10 mouse cellular contexts compared by ENCODE assay signal in the genomic region with DNA sequence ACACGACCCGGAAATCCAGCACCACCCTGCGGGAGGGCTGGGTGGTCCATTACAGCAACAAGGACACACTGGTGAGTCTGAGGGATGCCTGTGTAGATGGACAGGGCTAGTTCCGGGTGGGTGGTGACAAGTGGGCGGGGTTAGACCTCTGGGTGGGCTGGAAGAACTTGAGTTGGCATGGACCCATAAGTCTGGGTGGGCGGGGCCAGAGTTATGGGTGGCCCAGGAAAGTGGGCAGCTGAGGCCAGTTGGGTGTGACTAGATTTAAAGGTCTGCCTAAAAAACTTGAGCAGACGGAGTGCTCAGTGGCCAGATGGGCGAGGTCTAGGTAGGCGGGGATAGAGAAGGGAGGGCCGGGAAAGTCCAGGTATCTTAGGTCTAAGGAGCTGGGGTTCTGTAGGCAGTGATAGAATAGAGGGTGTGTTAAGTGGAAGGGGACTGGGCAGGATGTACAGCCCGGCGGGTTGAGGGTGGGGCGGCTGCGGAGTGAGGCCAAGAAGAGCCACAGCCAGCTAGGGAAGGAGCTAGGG. TPM values are rescaled to one million over a fixed set of nuclear protein-coding genes. Genes with fewer than 3 reads are reported as not detected.
A peak's percentile ranks its signal among the peaks of the same experiment; 100 is the strongest.
DNase-seq lines count a peak whose midpoint lies in the region; ATAC-seq and TF ChIP-seq lines count a peak whose summit lies in the region.
"Had no signal": no experiment of that assay in that cellular context is flagged by ENCODE, and none has a peak within 500 bp of the region (broad histone marks: within the 10 kb centered on the region; RNA-seq: fewer than 3 reads in every experiment).

No protein-coding gene starts in this region.

- H3K27ac ChIP-seq in left cerebral cortex, adult 2 months = no peak overlapping the region
- H3K27ac ChIP-seq in heart, embryonic 11.5 days (ENCODE audit: low read depth, low read length) = no peak overlapping the region
- no peak overlapping the region for H3K27ac ChIP-seq in intestine, postnatal 0 days (ENCODE audit: low read depth, low read length)

- no peaks in the 10 kb centered on the region for H3K27me3 ChIP-seq in heart, embryonic 11.5 days (ENCODE audit: control insufficient read depth, insufficient read depth, low read length)
- no peaks in the 10 kb centered on the region for H3K27me3 ChIP-seq in intestine, postnatal 0 days (replicated peaks; ENCODE audit: control insufficient read depth, insufficient read depth, low read length)

- no peaks in the 10 kb centered on the region for H3K4me1 ChIP-seq in heart, embryonic 11.5 days (ENCODE audit: control insufficient read depth, insufficient read depth, low read length)
- no peaks in the 10 kb centered on the region for H3K4me1 ChIP-seq in intestine, postnatal 0 days (replicated peaks; ENCODE audit: control insufficient read depth, insufficient read depth, low read length)

- H3K36me3 ChIP-seq in heart, embryonic 11.5 days (ENCODE audit: control insufficient read depth, insufficient read depth, low read length) = peaks cover 51% of the 10 kb centered on the region
- peaks cover 75% of the 10 kb centered on the region for H3K36me3 ChIP-seq in intestine, postnatal 0 days (ENCODE audit: control insufficient read depth, insufficient read depth)

- H3K4me3 ChIP-seq in left cerebral cortex, adult 2 months = no peak overlapping the region
- no peak overlapping the region for H3K4me3 ChIP-seq in heart, embryonic 11.5 days (ENCODE audit: low read depth, low read length)
- H3K4me3 ChIP-seq in intestine, postnatal 0 days (ENCODE audit: low read depth, low read length) = no peak overlapping the region

- TF ChIP-seq CTCF in left cerebral cortex, adult 2 months (IDR thresholded peaks at IDR 0.05) = no peak
- no peak for TF ChIP-seq CTCF in intestine, postnatal 0 days (IDR thresholded peaks at IDR 0.05; ENCODE audit: low read depth)

- ATAC-seq in heart, embryonic 11.5 days (replicated peaks; ENCODE audit: insufficient number of reproducible peaks, low FRiP score, low TSS enrichment) = peak; percentile 43
- 0 out of 2 replicates have a peak, but pooled peaks have one; percentile 4 for ATAC-seq in intestine, postnatal 0 days
- ATAC-seq in erythroid progenitor cell, adult 5-6 weeks (replicated peaks; ENCODE audit: low FRiP score, poor library complexity, severe bottlenecking) = no peak

- H3K9ac ChIP-seq in heart, embryonic 11.5 days (ENCODE audit: low read depth, low read length) = no peak overlapping the region
- no peak overlapping the region for H3K9ac ChIP-seq in intestine, postnatal 0 days (ENCODE audit: low read depth, low read length)

- no peak overlapping the region for H3K4me2 ChIP-seq in heart, embryonic 11.5 days
- H3K4me2 ChIP-seq in intestine, postnatal 0 days (replicated peaks; ENCODE audit: low read depth) = no peak overlapping the region; the same call in 1 of the 2 replicates

- intact Hi-C loops in left cerebral cortex, postnatal 4 days (cut with DNase I) = no loop called here
- intact Hi-C loops in left cerebral cortex, adult 2 months (cut with DNase I) = no loop called here

- WGBS in heart, embryonic 11.5 days (ENCODE audit: insufficient replicate concordance) = 83% methylated on average over 14 of the region's 14 CpGs
- 61% methylated on average over 14 of the region's 14 CpGs for WGBS in intestine, postnatal 0 days

- peak; percentile 45 for DNase-seq in left cerebral cortex, postnatal 4 days
- DNase-seq in left cerebral cortex, adult 2 months (ENCODE audit: extremely low spot score in 1 of 2, low spot score in 2 of 2) = no peak
- DNase-seq in lung, postnatal 36 days = peak; percentile 72
- no peak for DNase-seq in ovary, postnatal 10 days (ENCODE audit: low spot score)
- DNase-seq: spleen, adult 18-20 months; thymus, postnatal 36 days had no signal

- no peaks in the 10 kb centered on the region for H3K9me3 ChIP-seq in heart, embryonic 11.5 days (replicated peaks; ENCODE audit: control insufficient read depth, low read length)
- no peaks in the 10 kb centered on the region for H3K9me3 ChIP-seq in intestine, postnatal 0 days (ENCODE audit: control insufficient read depth)

RNA-seq across cellular contexts. Expression of a gene that starts 10.7 kb away (rescaled TPM):
- total RNA-seq in left cerebral cortex, postnatal 4 days (2021) = 1 to 10 TPM; 9.1 to 9.5 TPM
- 10 to 100 TPM in 1 of 2 experiments, 1 to 10 TPM in 1; 6.3 to 12.0 TPM for total RNA-seq in left cerebral cortex, adult 2 months (2021)
- polyA plus RNA-seq in heart, embryonic 11.5 days (2014; fragmentation: Nextera tagmentation; extraction: Ambion mirVana) = 10.8 and 11.6 TPM in 2 replicates
- polyA plus RNA-seq in intestine, postnatal 0 days (2015; fragmentation: Nextera tagmentation; extraction: Ambion mirVana) = 9.2 and 11.2 TPM in 2 replicates
- total RNA-seq in erythroid progenitor cell, adult 5-6 weeks (2015; ENCODE audit: low replicate concordance) = 8.3 and 18.4 TPM in 2 replicates
- total RNA-seq in erythroid progenitor cell, adult 5-6 weeks (2017; ENCODE audit: low replicate concordance) = 3.8 and 4.9 TPM in 2 replicates

RNA-seq across cellular contexts. Expression of a gene that starts 21.8 kb away (rescaled TPM):
- 10 to 100 TPM; 57.6 to 61.8 TPM for total RNA-seq in left cerebral cortex, postnatal 4 days (2021)
- total RNA-seq in left cerebral cortex, adult 2 months (2021) = 100 to 1,000 TPM; 188 to 196 TPM
- 9.5 and 10.6 TPM in 2 replicates for polyA plus RNA-seq in heart, embryonic 11.5 days (2014; fragmentation: Nextera tagmentation; extraction: Ambion mirVana)
- polyA plus RNA-seq in intestine, postnatal 0 days (2015; fragmentation: Nextera tagmentation; extraction: Ambion mirVana) = 3.4 and 3.7 TPM in 2 replicates
- total RNA-seq in erythroid progenitor cell, adult 5-6 weeks (2015; ENCODE audit: low replicate concordance) = not detected in 2 replicates
- total RNA-seq in erythroid progenitor cell, adult 5-6 weeks (2017; ENCODE audit: low replicate concordance) = not detected in 2 replicates

RNA-seq across cellular contexts. Expression of a gene that starts 36.8 kb away (rescaled TPM):
- 10 to 100 TPM; 35.8 to 38.9 TPM for total RNA-seq in left cerebral cortex, postnatal 4 days (2021)
- 10 to 100 TPM; 51.0 to 52.2 TPM for total RNA-seq in left cerebral cortex, adult 2 months (2021)
- 25.6 and 27.7 TPM in 2 replicates for polyA plus RNA-seq in heart, embryonic 11.5 days (2014; fragmentation: Nextera tagmentation; extraction: Ambion mirVana)
- polyA plus RNA-seq in intestine, postnatal 0 days (2015; fragmentation: Nextera tagmentation; extraction: Ambion mirVana) = 12.3 and 12.7 TPM in 2 replicates
- total RNA-seq in erythroid progenitor cell, adult 5-6 weeks (2015; ENCODE audit: low replicate concordance) = 6.5 and 7.5 TPM in 2 replicates
- total RNA-seq in erythroid progenitor cell, adult 5-6 weeks (2017; ENCODE audit: low replicate concordance) = 4.9 and 19.6 TPM in 2 replicates

RNA-seq across cellular contexts. Expression of a gene that starts 37.7 kb away (rescaled TPM):
- total RNA-seq in left cerebral cortex, postnatal 4 days (2021) = 100 to 1,000 TPM; 223 to 229 TPM
- total RNA-seq in left cerebral cortex, adult 2 months (2021) = 100 to 1,000 TPM; 287 to 321 TPM
- 81.4 and 86.8 TPM in 2 replicates for polyA plus RNA-seq in heart, embryonic 11.5 days (2014; fragmentation: Nextera tagmentation; extraction: Ambion mirVana)
- polyA plus RNA-seq in intestine, postnatal 0 days (2015; fragmentation: Nextera tagmentation; extraction: Ambion mirVana) = 33.7 and 35.8 TPM in 2 replicates
- 75.0 and 87.2 TPM in 2 replicates for total RNA-seq in erythroid progenitor cell, adult 5-6 weeks (2015; ENCODE audit: low replicate concordance)
- 76.9 and 128 TPM in 2 replicates for total RNA-seq in erythroid progenitor cell, adult 5-6 weeks (2017; ENCODE audit: low replicate concordance)

RNA-seq across cellular contexts. Expression of a gene that starts 38.2 kb away (rescaled TPM):
- total RNA-seq in left cerebral cortex, postnatal 4 days (2021) = 1 to 10 TPM; 1.2 to 1.7 TPM
- total RNA-seq in left cerebral cortex, adult 2 months (2021) = 1 to 10 TPM; 1.8 to 2.7 TPM
- polyA plus RNA-seq in heart, embryonic 11.5 days (2014; fragmentation: Nextera tagmentation; extraction: Ambion mirVana) = 3.5 and 4.2 TPM in 2 replicates
- polyA plus RNA-seq in intestine, postnatal 0 days (2015; fragmentation: Nextera tagmentation; extraction: Ambion mirVana) = 4.7 and 5.3 TPM in 2 replicates
- not detected in 2 replicates for total RNA-seq in erythroid progenitor cell, adult 5-6 weeks (2015; ENCODE audit: low replicate concordance)
- not detected in 2 replicates for total RNA-seq in erythroid progenitor cell, adult 5-6 weeks (2017; ENCODE audit: low replicate concordance)
- total RNA-seq: megakaryocyte progenitor cell, adult 5-6 weeks had no signal

Comparison
In these comparisons a context has a peak if more than half of its experiments do, and no peak if none do; other contexts are left out.
1. DNase-seq: peak in left cerebral cortex, postnatal 4 days (single experiment) and lung, postnatal 36 days (single experiment); none in left cerebral cortex, adult 2 months (0 of 2) and ovary, postnatal 10 days (single experiment).
2. RNA of a gene that starts 21.8 kb away (total RNA-seq): 188 to 196 TPM in left cerebral cortex, adult 2 months and 57.6 to 61.8 TPM in left cerebral cortex, postnatal 4 days; not detected in erythroid progenitor cell, adult 5-6 weeks; every median in the first group is over 10 times any median in the second.